Mouse (Mus musculus): ENCODE measurements around the gene Ufm1. TPM values are rescaled to one million over a fixed set of nuclear protein-coding genes. Genes with fewer than 3 reads are reported as not detected.

Gene Ufm1
- polyA plus RNA-seq, 1 experiment from 2014 or later: 85.9 TPM

DNA sequence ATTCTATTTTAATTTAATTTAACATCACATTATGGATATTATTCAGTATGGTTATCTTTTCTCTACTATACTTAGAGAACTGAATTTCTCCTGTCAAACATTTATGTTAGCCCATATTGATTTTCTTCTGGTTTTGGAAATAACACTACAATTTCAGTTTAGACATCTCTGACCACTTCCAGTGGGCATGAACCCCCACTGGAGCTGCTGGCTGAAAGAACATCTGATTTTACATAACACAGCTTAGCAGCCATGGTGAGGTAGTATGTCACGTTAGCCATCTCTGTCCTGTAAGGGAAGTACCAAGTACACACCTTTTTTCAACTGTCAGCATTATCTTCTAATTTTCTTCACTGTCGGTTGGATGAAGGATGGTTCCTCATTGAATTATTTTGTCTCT, 18.8 kb downstream of the Ufm1 start, which contains the start of gene Gm10985:
Gene Gm10985, plus strand, starts transcription at position 301 of the 400 bp plus-strand sequence.
- WGBS: 88% methylated on average over 2 of the region's 2 CpGs
- no peaks in the 10 kb centered on the region for H3K4me1 ChIP-seq
- no peak within 1 kb of the TSS for H3K27ac ChIP-seq (replicated peaks)
- H3K9me3 ChIP-seq (replicated peaks): no peaks in the 10 kb centered on the region
- no peaks in the 10 kb centered on the region for H3K36me3 ChIP-seq
- ATAC-seq (ENCODE audit: low FRiP score): no peak
- H3K4me2 ChIP-seq: no peak within 1 kb of the TSS
- no peak within 1 kb of the TSS for H3K4me3 ChIP-seq (replicated peaks)
- H3K9ac ChIP-seq (replicated peaks): no peak within 1 kb of the TSS
- no peaks in the 10 kb centered on the region for H3K27me3 ChIP-seq (replicated peaks)

DNA sequence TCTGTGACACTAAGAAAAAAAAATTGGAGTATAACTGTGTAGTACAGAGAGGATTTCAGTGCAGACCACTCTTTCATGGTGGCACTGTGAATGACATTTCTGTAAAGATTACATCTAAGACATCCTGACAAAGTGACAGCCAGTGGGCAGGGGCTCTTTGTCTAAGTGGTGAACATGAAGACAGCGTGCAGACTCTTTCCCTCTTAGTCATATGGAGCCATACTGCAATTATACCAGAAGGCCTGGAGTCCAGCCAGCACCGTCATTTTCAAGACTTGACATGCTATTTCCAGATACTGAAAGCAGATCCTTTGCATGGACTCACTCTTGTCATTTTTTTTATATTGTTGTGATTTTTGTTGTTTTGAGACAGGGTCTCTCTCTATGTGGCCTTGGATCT, 29.4 kb downstream of the Ufm1 start:
- no peaks in the 10 kb centered on the region for H3K9me3 ChIP-seq (replicated peaks)
- no peaks in the 10 kb centered on the region for H3K36me3 ChIP-seq
- no peaks in the 10 kb centered on the region for H3K27me3 ChIP-seq (replicated peaks)
- H3K9ac ChIP-seq (replicated peaks): no peak overlapping the region
- H3K27ac ChIP-seq (replicated peaks): no peak overlapping the region
- ATAC-seq (ENCODE audit: low FRiP score): no peak
- H3K4me1 ChIP-seq: no peaks in the 10 kb centered on the region
- WGBS: 90% methylated on average over 2 of the region's 2 CpGs
- no peak overlapping the region for H3K4me3 ChIP-seq (replicated peaks)
- no peak overlapping the region for H3K4me2 ChIP-seq

DNA sequence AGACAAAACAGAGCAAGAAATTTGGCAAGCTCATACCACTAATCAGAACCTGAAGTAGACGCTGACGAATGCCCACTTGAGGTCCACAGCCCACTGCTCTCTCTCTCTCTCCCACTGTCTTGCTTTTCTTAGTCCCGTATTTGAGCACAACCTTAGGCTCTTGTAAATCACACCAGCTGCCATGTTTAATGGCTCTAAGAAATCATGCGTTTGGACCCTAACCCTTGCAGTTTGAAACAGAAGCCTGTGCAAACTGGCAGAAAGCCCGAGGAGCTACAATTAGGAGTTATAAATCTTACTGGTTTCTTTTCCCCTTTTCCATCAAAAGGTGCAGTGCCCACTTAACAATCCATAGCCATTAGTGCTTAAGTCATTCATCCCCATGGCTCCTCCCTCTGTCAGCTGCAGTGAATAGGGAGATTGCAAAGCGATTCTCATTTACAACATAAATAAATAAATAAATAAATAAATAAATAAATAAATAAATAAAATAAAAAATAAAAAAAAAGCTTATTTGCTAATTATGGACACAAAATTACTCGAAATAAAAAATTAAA, 50.1 kb downstream of the Ufm1 start:
- no peaks in the 10 kb centered on the region for H3K27me3 ChIP-seq (replicated peaks)
- 20% methylated on average over 7 of the region's 7 CpGs for WGBS
- H3K27ac ChIP-seq (replicated peaks): no peak overlapping the region
- no peaks in the 10 kb centered on the region for H3K9me3 ChIP-seq (replicated peaks)
- H3K36me3 ChIP-seq: no peaks in the 10 kb centered on the region
- H3K4me1 ChIP-seq: 0 out of 2 replicates have a peak, but pooled peaks cover 3% of the 10 kb centered on the region
- H3K9ac ChIP-seq (replicated peaks): no peak overlapping the region
- no peak overlapping the region for H3K4me3 ChIP-seq (replicated peaks)
- ATAC-seq (ENCODE audit: low FRiP score): peak; percentile 57
- H3K4me2 ChIP-seq: 0 out of 2 replicates have a peak overlapping the region, but pooled peaks have one; percentile 9

Other genes starting within 250 kb of the Ufm1 start
- gene Frem2, start 206.5 kb downstream of the Ufm1 start, polyA plus RNA-seq (2015; fragmentation: Nextera tagmentation; extraction: Ambion mirVana): 1.2 and 2.7 TPM in 2 replicates
- gene Gm10985, start 18.7 kb downstream of the Ufm1 start, polyA plus RNA-seq (2015; fragmentation: Nextera tagmentation; extraction: Ambion mirVana): not detected in 2 replicates

All from neural tube, embryonic 15.5 days (tissue).